Mouse (Mus musculus) hindlimb bud, embryonic 11.5 days (tissue): ENCODE results near the gene Tox4.
A peak's percentile ranks its signal among the peaks of the same experiment; 100 is the strongest.
"Not testable (repeated sequence)": the region's sequence is repeated elsewhere in the genome, so short reads cannot be mapped to it uniquely, and the experiment has no call there.

ENCODE experiments used
- DNase-seq: peaks from one replicate; pipeline ENCODE4 v3.0.0-alpha.2; 2012; ENCODE audit warnings: low read depth, low spot score; ENCODE audit errors: extremely low spot score

The Tox4 gene

DNA sequence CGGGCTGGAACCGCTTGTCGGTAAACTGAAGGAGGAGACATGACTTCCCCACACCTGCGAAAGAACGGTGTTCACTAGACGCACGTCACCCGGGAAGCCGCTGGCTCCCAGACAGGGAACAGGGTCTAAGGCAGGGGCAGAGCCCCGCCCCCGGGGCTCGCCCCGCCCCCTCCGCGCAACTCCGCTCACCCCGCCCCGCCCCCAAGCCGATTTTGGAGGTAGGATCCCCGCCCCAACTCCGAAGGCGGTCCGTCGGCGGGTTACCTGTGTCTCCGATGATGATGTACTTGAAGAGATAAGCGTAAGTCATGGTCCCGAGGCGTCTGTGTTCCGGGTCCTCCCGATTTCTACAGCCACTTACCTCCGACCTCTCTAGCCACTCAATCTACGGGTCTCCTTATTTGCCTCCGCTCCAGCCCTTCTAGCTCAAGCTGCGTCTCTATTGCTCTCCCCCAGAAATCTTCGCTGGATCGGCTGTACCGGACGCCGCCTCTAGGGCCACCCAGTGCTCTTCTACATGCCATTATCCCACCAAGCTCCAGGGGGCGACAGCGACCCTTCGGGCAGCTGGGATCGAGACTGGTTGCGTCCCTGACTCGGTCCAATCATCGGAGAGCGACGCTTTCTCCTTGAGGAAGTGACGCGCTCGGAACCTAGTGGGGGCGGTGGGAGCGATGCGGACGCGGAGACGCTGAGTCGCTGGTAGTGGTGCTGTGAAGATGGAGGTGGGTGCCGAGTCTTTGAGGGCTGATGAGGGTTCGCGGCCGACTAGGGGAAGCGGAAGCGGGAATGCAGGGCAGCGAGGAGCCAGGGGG, at the start of gene Tox4, which contains the start of gene Rab2b:
TSS of gene Tox4 (plus strand) at position 215 of the 815 bp plus-strand sequence.
TSS of gene Rab2b (minus strand) at position 614 of the 815 bp plus-strand sequence.
- peak; percentile 98 for DNase-seq

DNA sequence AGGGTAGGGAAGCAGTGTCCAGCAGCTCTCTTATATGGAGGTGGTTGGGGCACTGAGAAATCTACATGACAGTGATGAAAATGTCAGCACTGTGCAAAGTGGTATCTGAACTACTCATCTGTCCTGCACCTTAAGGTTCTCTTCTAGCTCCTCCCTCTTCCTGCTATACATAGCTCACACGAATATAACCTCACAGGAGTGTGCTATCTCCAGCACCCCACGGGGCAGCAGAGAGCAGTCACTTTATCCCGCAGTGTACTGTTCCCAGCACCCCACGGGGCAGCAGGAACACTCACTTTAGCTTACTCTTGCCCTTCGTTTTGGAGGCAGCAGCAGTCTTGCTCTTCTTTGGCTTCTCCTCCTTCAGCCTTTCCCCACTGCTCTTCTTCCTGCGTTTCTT, 46.7 kb upstream of the Tox4 start:
- no peak for DNase-seq

DNA sequence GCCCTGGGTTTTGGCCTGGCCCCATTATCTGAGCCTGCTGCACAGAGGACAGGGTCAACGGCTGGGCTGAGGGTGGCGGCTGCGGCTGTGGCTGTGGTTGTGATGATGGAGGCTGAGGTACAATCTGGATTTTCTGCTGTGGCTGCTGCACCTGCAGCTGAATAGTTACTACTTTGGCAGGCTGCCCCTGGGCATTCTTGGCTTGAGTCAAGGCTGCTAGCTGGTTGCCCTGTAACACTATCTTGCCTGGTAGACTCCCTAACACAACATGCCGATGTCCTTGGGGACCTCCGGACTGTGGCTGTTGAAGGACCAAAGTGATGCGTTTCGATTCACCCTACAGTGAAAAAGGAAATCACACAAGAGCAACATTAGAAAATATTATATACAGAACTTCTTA, 43.8 kb upstream of the Tox4 start:
- no peak for DNase-seq

DNA sequence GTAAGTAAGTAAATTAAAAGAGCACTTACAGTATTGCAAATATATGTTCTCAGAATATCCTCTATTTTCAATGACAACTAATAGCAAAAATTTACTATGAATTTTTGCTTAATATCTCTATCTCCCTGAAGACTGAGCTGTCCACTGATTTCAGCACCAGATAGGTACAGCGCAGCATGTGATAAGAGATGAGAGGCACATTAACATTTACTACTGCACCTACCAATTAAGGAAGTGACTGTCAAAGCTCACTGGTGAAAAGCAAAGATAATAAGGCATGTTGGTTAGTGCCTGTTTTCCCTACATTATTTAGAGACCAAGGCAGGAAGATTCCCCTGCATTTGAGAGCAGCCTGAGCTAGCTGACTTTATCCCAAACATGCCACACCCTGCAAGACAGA, 42.7 kb upstream of the Tox4 start:
- DNase-seq, result no peak

DNA sequence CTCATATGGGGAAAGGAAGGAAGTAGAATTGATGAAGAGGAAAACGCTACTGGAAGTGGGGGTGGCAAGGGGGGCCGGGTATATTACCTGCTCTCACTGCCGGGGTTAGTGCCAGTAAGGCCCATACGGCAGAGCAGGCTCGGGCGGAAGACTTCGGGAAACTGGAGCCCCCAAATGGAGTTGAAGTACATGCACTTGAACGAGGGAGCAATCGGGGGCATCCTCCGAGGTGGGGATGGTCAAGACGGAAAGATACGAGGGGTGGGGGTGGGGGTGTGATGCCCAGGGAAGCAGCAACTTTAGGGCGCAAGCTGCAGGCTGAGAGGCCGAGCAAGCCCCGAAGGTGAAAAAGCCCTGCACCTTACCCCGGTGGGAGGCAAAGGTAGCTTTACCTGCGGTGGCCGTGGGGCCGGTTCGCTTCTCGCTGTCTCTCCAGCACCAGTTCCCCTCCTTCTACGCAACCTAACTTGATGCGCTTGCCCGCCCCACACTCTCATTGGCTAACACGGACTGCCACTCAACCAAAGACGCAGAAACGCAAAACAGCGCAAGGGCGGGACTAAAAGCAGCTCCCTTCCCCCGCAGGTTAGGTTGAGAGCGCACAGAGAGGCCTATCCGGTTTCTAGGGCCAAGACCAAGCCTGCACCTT, 34.8 kb upstream of the Tox4 start:
- peak; percentile 95 for DNase-seq

DNA sequence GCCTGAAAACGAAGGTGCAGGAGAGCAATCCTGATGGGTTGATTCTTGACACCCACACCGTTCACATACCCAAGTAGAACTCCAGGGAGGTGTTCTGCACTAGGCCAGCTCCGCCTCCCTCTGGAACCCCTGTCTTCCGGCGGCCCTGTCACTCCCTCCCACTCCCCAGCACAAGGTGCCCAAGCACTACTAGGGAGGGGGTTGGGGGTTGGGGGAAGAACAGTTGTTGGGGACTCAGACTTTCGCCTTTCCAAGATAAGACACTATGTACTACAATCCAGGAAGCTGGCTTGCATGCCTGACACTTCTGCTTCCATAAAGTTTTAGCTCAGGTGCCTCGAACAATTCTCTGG, 34.3 kb upstream of the Tox4 start:
- DNase-seq, result no peak

DNA sequence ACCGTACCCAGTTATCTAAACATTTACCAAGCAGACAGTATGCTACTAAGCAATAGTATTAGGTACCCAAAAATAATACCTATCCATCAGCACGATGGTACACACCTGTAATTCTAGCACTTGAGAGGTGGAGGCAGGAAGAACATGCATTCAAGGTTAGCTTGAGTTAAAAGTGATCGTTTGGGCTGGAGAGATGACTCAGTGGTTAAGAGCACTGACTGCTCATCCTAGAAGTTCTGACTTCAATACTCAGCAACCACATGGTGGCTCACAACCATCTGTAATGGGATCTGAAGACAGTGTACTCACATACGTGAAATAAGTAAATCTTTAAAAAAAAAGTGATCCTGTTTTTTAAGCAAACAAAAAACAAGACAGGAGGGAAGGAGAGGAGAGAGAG, 32.8 kb upstream of the Tox4 start:
- no peak for DNase-seq

DNA sequence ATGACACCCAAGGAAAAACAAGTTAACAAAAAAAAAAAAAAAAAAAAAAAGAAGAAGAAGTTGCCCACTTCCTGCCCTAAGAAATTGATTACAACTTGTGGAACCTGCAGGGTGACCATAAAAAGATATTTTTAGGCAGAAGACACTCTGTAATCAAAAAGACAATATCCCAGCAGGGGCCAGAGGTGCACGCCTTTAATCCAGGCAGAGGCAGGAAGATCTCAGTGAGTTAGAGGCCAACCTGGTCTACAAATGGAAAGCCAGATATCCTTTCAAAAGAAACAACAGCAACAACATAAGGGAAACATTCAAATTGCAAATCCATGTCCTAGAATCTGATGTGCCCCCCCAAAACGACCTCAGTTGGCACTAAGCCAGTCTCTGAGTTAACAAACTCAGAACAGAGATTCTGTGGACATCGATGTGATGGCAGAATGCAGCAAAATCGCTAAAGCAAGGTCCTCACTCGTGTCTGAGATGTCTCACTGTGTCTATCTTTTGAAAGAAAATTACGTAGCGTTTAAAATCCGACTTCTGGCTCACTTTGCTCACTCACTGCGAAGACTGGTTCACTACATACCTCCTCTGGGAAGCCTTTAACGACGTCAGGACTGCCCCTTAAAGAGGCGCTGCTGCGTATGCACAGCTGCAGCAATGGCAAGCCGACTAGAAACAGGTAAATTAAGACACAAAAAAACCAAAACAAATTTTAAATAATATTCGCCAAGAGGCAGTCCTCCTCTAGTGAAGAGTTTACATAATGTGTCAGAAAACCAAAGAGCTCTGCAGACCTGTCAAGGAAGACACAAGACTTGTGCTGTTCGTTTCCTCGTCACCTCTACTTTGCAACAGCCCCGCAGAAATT, 22.4 kb upstream of the Tox4 start:
- DNase-seq, result no peak

DNA sequence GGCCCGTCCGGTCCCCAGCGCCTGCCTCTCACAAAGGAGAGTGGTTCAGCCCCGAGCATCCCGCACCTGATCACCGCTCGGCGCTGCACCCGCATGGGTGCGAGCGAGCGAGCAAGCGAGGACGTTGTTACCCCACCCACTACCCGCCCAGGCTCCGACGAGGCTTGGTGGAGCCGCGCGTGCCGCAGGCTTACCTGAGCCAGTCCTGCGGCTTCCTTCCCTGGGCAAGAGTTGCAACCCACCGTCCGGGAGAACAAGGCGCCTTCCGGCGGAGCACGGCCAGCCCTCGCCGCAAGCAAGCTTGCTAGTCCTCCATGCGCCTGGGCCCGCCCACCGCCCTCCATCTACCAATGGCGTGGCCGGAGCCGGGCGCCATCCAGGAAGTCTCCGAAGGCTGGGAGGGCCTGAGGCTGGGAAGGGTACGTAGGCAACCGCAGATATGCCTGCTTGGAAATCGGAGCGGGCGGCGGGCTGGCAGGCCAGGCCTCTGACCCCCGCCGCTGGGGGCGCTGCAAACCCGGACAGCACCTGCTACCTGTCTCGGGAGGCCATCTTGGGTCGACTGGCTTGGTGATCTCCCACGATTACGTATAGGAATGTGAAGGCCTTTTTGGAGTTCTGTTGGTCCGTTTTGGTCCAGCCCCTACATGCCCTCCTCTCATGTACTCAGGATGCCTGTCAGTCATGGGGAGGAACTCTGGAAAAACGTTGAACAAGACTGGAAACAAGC, 21.3 kb upstream of the Tox4 start, which contains the start of gene Chd8:
TSS of gene Chd8 (minus strand) at position 297 of the 730 bp plus-strand sequence.
- no peak for DNase-seq

DNA sequence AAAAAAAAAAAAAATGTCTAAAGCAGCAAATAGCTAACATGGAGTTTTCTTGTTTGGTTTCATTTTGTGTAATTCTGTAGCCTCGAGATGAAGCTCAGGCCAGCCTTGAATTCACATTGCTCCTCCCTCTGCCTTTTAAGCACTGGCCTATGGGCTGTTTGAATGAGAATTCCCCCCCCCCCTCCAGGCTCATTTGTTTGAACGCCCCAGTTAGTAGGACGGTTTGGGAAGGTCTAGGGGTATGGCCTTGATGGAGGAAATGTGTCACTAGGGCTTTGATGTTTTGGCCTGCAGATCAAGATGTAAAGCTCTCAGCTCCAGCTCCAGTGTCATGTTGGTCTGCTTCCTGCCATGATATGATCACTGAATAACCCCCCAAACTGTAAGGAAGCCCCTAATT, 6.2 kb upstream of the Tox4 start:
- no peak for DNase-seq

DNA sequence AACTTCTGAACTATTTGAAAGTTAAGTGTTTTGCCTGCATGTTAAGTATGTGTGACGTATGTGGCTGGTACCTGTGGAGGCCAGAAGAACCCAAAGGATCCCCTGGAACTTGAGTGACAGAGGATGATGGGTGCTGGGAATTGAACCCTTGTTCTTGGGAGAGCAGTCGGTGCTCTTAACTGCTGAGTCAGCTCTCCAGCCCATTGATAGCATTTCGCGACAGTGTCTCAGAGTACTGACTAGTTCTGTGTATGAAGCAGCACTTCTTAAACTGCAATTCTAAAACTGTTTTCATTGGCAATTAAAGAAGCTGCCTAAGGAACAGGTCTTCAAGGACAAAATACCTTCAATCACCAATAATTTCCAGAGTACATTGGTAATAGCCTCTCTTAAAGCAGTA, 1.7 kb upstream of the Tox4 start:
- no peak for DNase-seq

DNA sequence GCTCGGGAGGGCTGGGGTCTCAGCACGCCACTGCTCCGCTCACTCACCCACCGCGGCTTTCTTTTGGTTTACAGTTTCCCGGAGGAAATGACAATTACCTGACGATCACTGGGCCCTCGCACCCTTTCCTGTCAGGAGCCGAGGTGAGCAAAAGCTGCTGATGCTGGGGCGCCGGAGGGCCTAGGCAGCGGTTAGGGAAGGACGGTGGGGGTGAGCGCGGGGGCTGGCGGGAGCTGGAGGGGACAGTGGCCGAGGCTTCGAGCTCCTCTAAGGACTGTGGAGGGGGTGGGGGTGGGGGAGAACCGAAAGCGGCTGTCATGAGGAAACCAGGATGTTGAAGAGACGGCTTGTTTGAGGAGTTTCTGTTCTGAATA, 788 bp downstream of the Tox4 start:
- DNase-seq, result no peak

DNA sequence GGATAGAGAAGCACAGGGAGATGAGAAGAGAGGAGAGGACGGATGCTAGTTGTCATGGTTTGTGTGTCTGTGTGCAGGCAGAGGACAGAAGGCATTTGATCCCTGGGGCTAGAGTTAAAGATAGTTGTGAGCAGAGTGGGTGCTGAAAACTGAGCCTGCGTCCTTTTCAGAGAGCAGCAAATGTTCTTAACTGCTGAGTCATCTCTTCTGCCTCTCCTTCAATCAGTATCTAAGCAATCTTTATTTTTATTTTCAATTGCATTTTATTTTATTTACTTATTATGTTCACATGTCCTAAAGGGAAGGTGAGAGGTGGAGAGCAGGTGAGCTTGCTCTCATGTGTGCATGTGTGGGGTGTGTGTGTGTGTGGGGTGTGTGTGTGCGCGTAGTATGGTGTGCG, 4.7 kb downstream of the Tox4 start:
- no peak for DNase-seq

DNA sequence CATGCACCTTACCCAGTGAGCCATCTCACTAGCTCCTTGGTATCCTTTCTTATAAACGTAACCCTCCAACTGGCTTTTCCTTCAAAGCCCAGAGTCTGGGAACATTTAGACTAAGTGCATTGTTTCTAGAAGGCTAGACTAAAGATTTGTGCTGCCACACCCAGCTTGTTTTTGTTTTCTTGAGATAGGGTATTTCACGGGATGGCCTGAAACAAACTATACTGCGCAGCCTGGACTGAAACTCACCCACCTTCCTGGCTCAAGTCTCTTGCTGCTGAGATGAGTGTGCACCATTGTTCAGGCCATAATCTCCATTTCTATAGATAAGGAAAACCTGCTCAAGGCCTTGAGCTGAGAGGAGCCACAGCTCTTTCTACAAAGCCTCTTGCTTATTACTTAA, 5.2 kb downstream of the Tox4 start:
- DNase-seq, result no peak

DNA sequence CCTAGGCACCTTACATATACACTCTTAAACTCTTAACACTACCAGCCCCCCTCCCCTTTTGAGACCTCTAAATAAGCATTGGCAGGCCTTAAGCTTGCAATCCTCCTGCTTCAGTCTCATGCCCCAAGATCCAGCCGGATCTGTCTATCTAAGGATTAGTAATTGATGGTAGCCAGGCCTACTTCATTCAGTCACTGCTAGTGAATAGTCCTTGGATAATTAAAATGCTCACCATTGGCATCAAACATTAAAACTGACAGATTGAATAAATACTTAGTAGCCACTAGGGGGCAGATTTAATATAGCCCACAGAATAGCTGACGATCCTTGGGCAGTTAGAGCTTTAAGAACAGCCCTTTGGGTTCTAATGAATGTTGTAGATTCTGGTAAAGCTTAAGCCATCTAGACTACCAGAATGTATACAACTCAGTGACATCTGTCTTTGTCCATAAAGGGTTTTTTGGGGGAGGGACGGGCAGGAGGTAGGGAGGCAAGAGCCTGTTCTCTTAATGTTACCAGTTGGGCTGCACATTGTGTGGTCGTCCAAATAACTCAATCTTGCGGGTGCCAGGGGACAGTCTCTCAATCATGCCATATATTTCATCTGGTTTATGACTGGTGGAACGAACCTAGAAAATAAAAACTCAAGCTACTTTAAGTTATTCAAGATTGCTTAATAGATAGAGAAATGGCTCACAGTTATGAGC, 16.8 kb downstream of the Tox4 start:
- DNase-seq, result no peak

DNA sequence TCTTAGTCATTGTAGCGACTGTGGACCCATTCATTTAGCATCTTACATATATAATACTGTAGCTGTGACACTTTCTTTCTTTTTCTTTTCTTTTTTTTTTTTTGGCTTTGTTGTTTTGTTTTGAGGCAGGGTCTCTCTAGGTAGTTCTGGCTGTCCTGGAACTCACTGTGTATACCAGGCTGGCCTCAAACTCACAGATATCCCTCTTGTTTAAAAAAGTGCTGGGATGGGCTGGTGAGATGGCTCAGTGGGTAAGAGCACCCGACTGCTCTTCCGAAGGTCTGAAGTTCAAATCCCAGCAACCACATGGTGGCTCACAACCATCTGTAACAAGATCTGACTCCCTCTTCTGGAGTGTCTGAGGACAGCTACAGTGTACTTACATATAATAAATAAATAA, 24.6 kb downstream of the Tox4 start:
- not testable (repeated sequence) for DNase-seq

DNA sequence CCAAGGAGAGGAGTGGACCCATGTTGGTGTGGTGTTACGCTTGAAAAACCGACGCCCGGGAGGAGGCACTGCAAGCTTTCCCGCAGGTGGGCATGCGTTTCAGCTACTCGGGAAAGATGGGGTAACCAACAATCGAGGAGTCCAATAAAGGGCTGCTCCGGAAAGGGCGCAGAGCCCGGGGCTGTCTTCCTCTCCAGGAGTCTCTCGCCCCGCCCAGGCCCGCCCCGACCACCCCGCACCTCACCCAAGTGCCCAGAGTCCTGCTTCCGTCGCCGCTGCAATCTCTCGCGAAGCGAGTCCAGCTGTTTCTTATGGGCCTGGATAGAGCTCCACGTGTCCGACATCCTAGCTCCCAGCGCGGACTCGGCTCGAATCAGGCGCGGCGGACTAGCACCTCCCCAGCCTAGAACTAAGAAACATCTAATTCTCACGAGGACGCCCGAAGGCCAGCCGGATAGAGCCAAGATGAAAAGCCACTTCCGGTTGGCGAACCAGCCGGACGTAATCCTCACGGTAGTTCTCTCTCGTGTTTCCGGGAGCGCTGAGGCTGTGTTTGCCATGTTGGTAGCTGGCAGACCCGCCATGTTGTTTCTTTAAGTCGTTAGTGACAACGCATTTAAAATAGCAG, 25.8 kb downstream of the Tox4 start, which contains the start of gene Mettl3:
TSS of gene Mettl3 (minus strand) at position 485 of the 628 bp plus-strand sequence.
- peak; percentile 75 for DNase-seq

DNA sequence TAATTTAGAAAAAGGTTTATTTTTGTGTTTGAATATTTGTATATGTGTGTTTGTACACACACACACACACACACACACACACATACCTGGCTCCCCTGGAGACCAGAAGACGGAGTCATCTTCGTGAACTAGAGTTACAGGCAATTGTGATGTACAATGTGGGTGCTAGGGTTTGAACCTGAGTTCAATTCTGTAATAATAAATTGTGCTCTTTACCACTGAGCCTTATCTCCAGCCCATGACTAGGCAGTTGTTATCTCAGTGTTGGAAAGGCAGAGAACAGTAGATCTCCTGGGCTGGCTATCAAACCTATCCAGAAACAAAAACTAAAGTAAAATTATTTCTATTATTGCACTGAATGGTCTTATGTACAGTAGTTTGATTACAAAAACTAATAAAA, 27.2 kb downstream of the Tox4 start:
- DNase-seq, result no peak

DNA sequence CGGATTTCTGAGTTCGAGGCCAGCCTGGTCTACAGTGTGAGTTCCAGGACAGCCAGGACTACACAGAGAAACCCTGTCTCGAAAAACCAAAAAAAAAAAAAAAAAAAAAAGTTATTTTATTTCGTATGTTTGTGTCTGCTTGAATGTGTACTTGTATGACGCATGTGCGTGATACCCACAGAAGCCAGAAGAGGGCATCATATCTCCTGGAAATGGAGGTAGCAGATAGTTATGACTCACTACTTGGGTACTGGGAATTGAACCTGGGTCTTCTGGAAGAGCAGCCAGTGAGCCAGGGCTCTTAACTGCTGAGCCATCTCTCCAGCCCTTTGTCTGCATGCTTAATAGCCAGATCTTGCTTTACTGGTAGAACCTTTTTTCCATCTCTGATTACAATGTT, 31.4 kb downstream of the Tox4 start:
- not testable (repeated sequence) for DNase-seq

DNA sequence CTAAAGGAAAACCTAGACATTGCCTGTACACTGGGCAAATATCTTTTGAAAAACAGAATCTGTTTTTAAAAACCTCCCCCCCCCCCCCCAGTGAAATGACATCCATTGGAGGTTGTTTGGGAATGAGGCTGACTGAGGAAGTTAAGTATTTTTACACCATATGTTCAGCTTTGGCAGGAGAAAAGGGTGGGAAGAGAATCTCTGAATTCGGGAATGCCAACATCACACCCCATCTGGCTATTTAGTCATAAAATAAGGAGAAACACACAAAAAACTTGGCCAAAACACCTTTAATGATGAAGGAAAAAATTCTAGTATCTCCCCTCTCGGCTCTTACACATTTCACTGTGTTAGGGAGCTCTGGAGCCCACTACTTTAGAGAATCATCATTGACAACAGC, 32.0 kb downstream of the Tox4 start:
- DNase-seq, result no peak
